Mouse (Mus musculus) forebrain, embryonic 15.5 days (tissue): ENCODE data around the gene Tent5a. TPM values are rescaled to one million over a fixed set of nuclear protein-coding genes. Genes with fewer than 3 reads are reported as not detected.

Experiments
- ATAC-seq: fragments of 200-750 bp; cut with Nextera tagmentation; replicated peaks from 2 replicates; pipeline ENCODE4 v1.8.0; 2017; ENCODE audit warnings: mild to moderate bottlenecking, moderate TSS enrichment, moderate library complexity
- H3K27ac ChIP-seq: fragments of 300-500 bp; sonication (generic); replicated peaks from 2 replicates; pipeline ENCODE4 v1.5.1; 2015; ENCODE audit warnings: mild to moderate bottlenecking, inconsistent platforms
- H3K27me3 ChIP-seq: fragments of 300-500 bp; sonication (generic); 2 replicates; pipeline ENCODE4 v1.6.1; 2015; ENCODE audit warnings: inconsistent platforms
- H3K36me3 ChIP-seq: fragments of 300-500 bp; sonication (generic); 2 replicates; pipeline ENCODE4 v1.6.1; 2015; ENCODE audit warnings: mild to moderate bottlenecking, inconsistent platforms
- H3K4me1 ChIP-seq: fragments of 300-500 bp; sonication (generic); 2 replicates; pipeline ENCODE4 v1.6.1; 2015; ENCODE audit warnings: inconsistent platforms
- H3K4me2 ChIP-seq: fragments of 300-500 bp; sonication (generic); replicated peaks from 2 replicates; pipeline ENCODE4 v1.6.1; 2015; ENCODE audit warnings: mild to moderate bottlenecking, inconsistent platforms
- H3K4me3 ChIP-seq: fragments of 300-500 bp; sonication (generic); 2 replicates; pipeline ENCODE4 v1.5.1; 2015; ENCODE audit warnings: mild to moderate bottlenecking, inconsistent platforms
- H3K9ac ChIP-seq: fragments of 300-500 bp; sonication (generic); replicated peaks from 2 replicates; pipeline ENCODE4 v1.6.1; 2015; ENCODE audit warnings: mild to moderate bottlenecking, inconsistent platforms
- H3K9me3 ChIP-seq: fragments of 300-500 bp; sonication (generic); 2 replicates; pipeline ENCODE4 v1.6.1; 2016; ENCODE audit warnings: inconsistent platforms
- WGBS: fragments of 180-500 bp; shearing (Covaris S2); methylation state at CpG from one replicate; pipeline ENCODE4 v1.1.7; 2015; ENCODE audit warnings: mixed read lengths; 5-methylcytosine and 5-hydroxymethylcytosine counted together
- polyA plus RNA-seq: library from polyadenylated mRNA; unstranded; fragments of >200 nt; fragmentation: Nextera tagmentation; extraction: Ambion mirVana; gene quantifications from 2 replicates; pipeline ENCODE4 v1.2.1, GENCODE M21; 2015

Tent5a gene
- polyA plus RNA-seq, 1 experiment from 2014 or later, result 2.7 TPM

- Histone ChIP-seq H3K9ac (no peak overlapping the region), H3K27ac (no peak overlapping the region), H3K27me3 (no peaks in the 10 kb centered on the region), H3K4me1 (peaks cover 15% of the 10 kb centered on the region), H3K4me2 (no peak overlapping the region), H3K9me3 (no peaks in the 10 kb centered on the region), H3K4me3 (no peak overlapping the region), H3K36me3 (no peaks in the 10 kb centered on the region)
- 68% methylated on average over 2 of the region's 2 CpGs for WGBS
- no peak for ATAC-seq
These were observed 4.4 kb upstream of the Tent5a start for GRCm38 (mm10) chr9:85331521-85331920.

GRCm38 (mm10) chr9:85328259-85328658 is 1.1 kb upstream of the Tent5a start:
- under 1% methylated on average over 16 of the region's 16 CpGs for WGBS
- Histone ChIP-seq H3K27ac (no peak overlapping the region; the same call in 1 of the 2 replicates), H3K4me1 (peaks cover 22% of the 10 kb centered on the region)

GRCm38 (mm10) chr9:85326292-85327241 is 581 bp downstream of the Tent5a start:
- ATAC-seq, result peak; percentile 63
- H3K9ac ChIP-seq, result peak overlapping the region; percentile 43
- no peaks in the 10 kb centered on the region for H3K9me3 ChIP-seq
- peak overlapping the region; percentile 60 for H3K4me3 ChIP-seq
- H3K27ac ChIP-seq, result no peak overlapping the region
- H3K4me1 ChIP-seq, result peaks cover 22% of the 10 kb centered on the region
- 1% methylated on average over 76 of the region's 88 CpGs for WGBS
- H3K36me3 ChIP-seq, result no peaks in the 10 kb centered on the region
- H3K27me3 ChIP-seq, result peaks cover 5% of the 10 kb centered on the region; the same call in 1 of the 2 replicates
- H3K4me2 ChIP-seq, result peak overlapping the region; percentile 91

More at GRCm38 (mm10) chr9:85328259-85328658, 1.1 kb upstream of the Tent5a start:
- H3K27me3 ChIP-seq, result peaks cover 5% of the 10 kb centered on the region; the same call in 1 of the 2 replicates
- H3K9me3 ChIP-seq, result no peaks in the 10 kb centered on the region
- peak overlapping the region; percentile 43 for H3K9ac ChIP-seq
- peak overlapping the region; percentile 91 for H3K4me2 ChIP-seq
- ATAC-seq, result peak; percentile 67
- H3K4me3 ChIP-seq, result peak overlapping the region; percentile 60
- no peaks in the 10 kb centered on the region for H3K36me3 ChIP-seq

GRCm38 (mm10) chr9:85325201-85325868 is 1.8 kb downstream of the Tent5a start:
- no peaks in the 10 kb centered on the region for H3K9me3 ChIP-seq
- WGBS, result 35% methylated on average over 17 of the region's 17 CpGs
- H3K4me1 ChIP-seq, result peaks cover 22% of the 10 kb centered on the region
- H3K4me3 ChIP-seq, result peak overlapping the region; percentile 60
- H3K4me2 ChIP-seq, result peak overlapping the region; percentile 91
- H3K27me3 ChIP-seq, result peaks cover 5% of the 10 kb centered on the region; the same call in 1 of the 2 replicates
- no peak for ATAC-seq
- no peaks in the 10 kb centered on the region for H3K36me3 ChIP-seq
- no peak overlapping the region for H3K9ac ChIP-seq
- no peak overlapping the region for H3K27ac ChIP-seq

- Histone ChIP-seq H3K4me2 (no peak overlapping the region), H3K36me3 (no peaks in the 10 kb centered on the region), H3K27me3 (peaks cover 5% of the 10 kb centered on the region; the same call in 1 of the 2 replicates), H3K4me1 (peaks cover 22% of the 10 kb centered on the region), H3K4me3 (no peak overlapping the region), H3K9ac (no peak overlapping the region), H3K27ac (no peak overlapping the region), H3K9me3 (no peaks in the 10 kb centered on the region)
- 86% methylated on average over 11 of the region's 11 CpGs for WGBS
- ATAC-seq, result no peak
These were observed 2.8 kb downstream of the Tent5a start for GRCm38 (mm10) chr9:85324158-85324875.

GRCm38 (mm10) chr9:85320167-85320951 is 6.8 kb downstream of the Tent5a start:
- H3K27me3 ChIP-seq, result no peaks in the 10 kb centered on the region
- no peaks in the 10 kb centered on the region for H3K9me3 ChIP-seq
- no peaks in the 10 kb centered on the region for H3K36me3 ChIP-seq
- WGBS, result 68% methylated on average over 8 of the region's 8 CpGs
- no peak overlapping the region for H3K4me2 ChIP-seq
- no peak overlapping the region for H3K27ac ChIP-seq
- H3K4me3 ChIP-seq, result no peak overlapping the region
- H3K9ac ChIP-seq, result no peak overlapping the region
- no peak for ATAC-seq
- no peaks in the 10 kb centered on the region for H3K4me1 ChIP-seq

- WGBS, result 64% methylated on average over 1 of the region's 1 CpGs
- no peaks in the 10 kb centered on the region for H3K4me1 ChIP-seq
- H3K36me3 ChIP-seq, result no peaks in the 10 kb centered on the region
- no peak overlapping the region for H3K4me3 ChIP-seq
- no peak overlapping the region for H3K9ac ChIP-seq
- H3K9me3 ChIP-seq, result no peaks in the 10 kb centered on the region
- ATAC-seq, result no peak
- H3K4me2 ChIP-seq, result no peak overlapping the region
- H3K27ac ChIP-seq, result no peak overlapping the region
- H3K27me3 ChIP-seq, result no peaks in the 10 kb centered on the region
These were observed 11.0 kb downstream of the Tent5a start for GRCm38 (mm10) chr9:85316122-85316521.

GRCm38 (mm10) chr9:85312473-85312872 is 14.7 kb downstream of the Tent5a start, which contains the start of gene Gm11114:
Gene Gm11114 (plus strand): TSS chr9:85312773.
- no peak for ATAC-seq
- Histone ChIP-seq H3K4me1 (no peaks in the 10 kb centered on the region), H3K4me2 (no peak within 1 kb of the TSS), H3K9me3 (no peaks in the 10 kb centered on the region), H3K9ac (no peak within 1 kb of the TSS), H3K27ac (no peak within 1 kb of the TSS), H3K27me3 (no peaks in the 10 kb centered on the region), H3K36me3 (no peaks in the 10 kb centered on the region), H3K4me3 (no peak within 1 kb of the TSS)
- 85% methylated on average over 6 of the region's 6 CpGs for WGBS

- Histone ChIP-seq H3K4me1 (no peaks in the 10 kb centered on the region), H3K27ac (no peak overlapping the region), H3K4me3 (no peak overlapping the region), H3K9ac (no peak overlapping the region), H3K36me3 (no peaks in the 10 kb centered on the region), H3K9me3 (no peaks in the 10 kb centered on the region), H3K4me2 (no peak overlapping the region), H3K27me3 (no peaks in the 10 kb centered on the region)
- WGBS, result 93% methylated on average over 3 of the region's 3 CpGs
- no peak for ATAC-seq
These were observed 23.8 kb downstream of the Tent5a start for GRCm38 (mm10) chr9:85303378-85303777.

- Histone ChIP-seq H3K36me3 (no peaks in the 10 kb centered on the region), H3K9me3 (no peaks in the 10 kb centered on the region), H3K4me1 (no peaks in the 10 kb centered on the region), H3K9ac (no peak overlapping the region), H3K27me3 (no peaks in the 10 kb centered on the region), H3K4me3 (no peak overlapping the region), H3K27ac (no peak overlapping the region), H3K4me2 (no peak overlapping the region)
- no peak for ATAC-seq
- 85% methylated on average over 4 of the region's 4 CpGs for WGBS
These were observed 24.3 kb downstream of the Tent5a start for GRCm38 (mm10) chr9:85302849-85303248.

- Histone ChIP-seq H3K4me1 (no peaks in the 10 kb centered on the region), H3K4me2 (no peak overlapping the region), H3K9me3 (no peaks in the 10 kb centered on the region), H3K27me3 (no peaks in the 10 kb centered on the region), H3K4me3 (no peak overlapping the region), H3K27ac (no peak overlapping the region), H3K36me3 (no peaks in the 10 kb centered on the region), H3K9ac (no peak overlapping the region)
- 71% methylated on average over 2 of the region's 2 CpGs for WGBS
- ATAC-seq, result no peak
These were observed 53.0 kb downstream of the Tent5a start for GRCm38 (mm10) chr9:85274114-85274513.
